Mouse (Mus musculus) brown adipose tissue, adult 24 weeks (tissue): ENCODE results near the gene Hp. TPM values are rescaled to one million over a fixed set of nuclear protein-coding genes. Genes with fewer than 3 reads are reported as not detected.

Source experiments
- H3K27ac ChIP-seq: fragments of 200-500 bp; replicated peaks from 2 replicates; pipeline ENCODE4 v1.5.1; 2012; ENCODE audit warnings: low read depth, mild to moderate bottlenecking, low read length
- H3K4me1 ChIP-seq: fragments of 200-500 bp; 2 replicates; pipeline ENCODE4 v1.6.1; 2012; ENCODE audit warnings: low read length, mixed read lengths; ENCODE audit not compliant: control insufficient read depth, insufficient read depth, insufficient read length
- H3K4me3 ChIP-seq: fragments of 200-500 bp; 2 replicates; pipeline ENCODE4 v1.5.1; 2012; ENCODE audit warnings: low read depth, mild to moderate bottlenecking, low read length, moderate library complexity; ENCODE audit not compliant: insufficient read depth
- polyA plus RNA-seq: library from polyadenylated mRNA; stranded (reverse); fragments of >200 nt; gene quantifications from 2 replicates; pipeline ENCODE4 v1.2.4, GENCODE M21; 2012; ENCODE audit not compliant: missing spikeins, insufficient read depth, insufficient read length

Gene Hp
- polyA plus RNA-seq, 1 experiment: 699 TPM

GRCm38 (mm10) chr8:109585652-109586051, 6.7 kb upstream of the Hp start:
- H3K4me3 ChIP-seq: no peak overlapping the region
- H3K27ac ChIP-seq: peak overlapping the region; percentile 94
- H3K4me1 ChIP-seq: peaks cover 3% of the 10 kb centered on the region

DNA sequence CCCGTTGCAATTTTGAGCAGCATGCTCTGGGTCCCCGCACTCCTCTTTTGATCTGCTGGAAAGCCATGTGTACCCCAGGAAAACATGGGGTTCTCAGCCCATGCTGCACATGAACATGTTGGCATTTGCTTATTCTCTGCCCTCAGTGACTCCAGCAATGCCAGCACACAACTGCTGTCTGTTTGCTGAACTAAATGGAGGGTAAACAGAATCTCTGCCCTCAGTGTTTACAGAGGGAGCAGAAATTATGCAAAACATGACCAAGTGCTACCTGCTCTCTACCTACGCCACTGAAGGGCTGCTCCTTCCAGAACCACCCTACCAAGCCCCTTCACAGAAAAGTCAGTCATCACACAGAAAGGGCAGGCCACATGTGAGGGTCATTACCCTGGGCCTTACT, 5.9 kb upstream of the Hp start:
- H3K4me3 ChIP-seq: no peak overlapping the region
- H3K4me1 ChIP-seq: peaks cover 3% of the 10 kb centered on the region
- H3K27ac ChIP-seq: peak overlapping the region; percentile 94

- Histone ChIP-seq H3K27ac (peak overlapping the region; percentile 94), H3K4me1 (peaks cover 6% of the 10 kb centered on the region), H3K4me3 (no peak overlapping the region)
Measured at GRCm38 (mm10) chr8:109584293-109584692, 5.3 kb upstream of the Hp start.

- Histone ChIP-seq H3K27ac (peak overlapping the region; percentile 74), H3K4me1 (peaks cover 5% of the 10 kb centered on the region; the same call in 1 of the 2 replicates), H3K4me3 (peak overlapping the region; percentile 55)
Measured at GRCm38 (mm10) chr8:109576311-109576710, 2.7 kb downstream of the Hp start.

- H3K4me3 ChIP-seq: no peak overlapping the region
- no peak overlapping the region for H3K27ac ChIP-seq
- peaks cover 4% of the 10 kb centered on the region; the same call in 1 of the 2 replicates for H3K4me1 ChIP-seq
Measured at GRCm38 (mm10) chr8:109571139-109571538, 7.8 kb downstream of the Hp start.

GRCm38 (mm10) chr8:109565498-109566333, 13.3 kb downstream of the Hp start, which contains the start of the genes Dhx38 and Txnl4b:
Dhx38 (minus strand) TSS chr8:109565861.
Txnl4b (plus strand) TSS chr8:109565892.
- peak within 1 kb of the TSS; percentile 81 for H3K4me3 ChIP-seq
- H3K4me1 ChIP-seq: peaks cover 4% of the 10 kb centered on the region; the same call in 1 of the 2 replicates
- H3K27ac ChIP-seq: peak within 1 kb of the TSS; percentile 91

DNA sequence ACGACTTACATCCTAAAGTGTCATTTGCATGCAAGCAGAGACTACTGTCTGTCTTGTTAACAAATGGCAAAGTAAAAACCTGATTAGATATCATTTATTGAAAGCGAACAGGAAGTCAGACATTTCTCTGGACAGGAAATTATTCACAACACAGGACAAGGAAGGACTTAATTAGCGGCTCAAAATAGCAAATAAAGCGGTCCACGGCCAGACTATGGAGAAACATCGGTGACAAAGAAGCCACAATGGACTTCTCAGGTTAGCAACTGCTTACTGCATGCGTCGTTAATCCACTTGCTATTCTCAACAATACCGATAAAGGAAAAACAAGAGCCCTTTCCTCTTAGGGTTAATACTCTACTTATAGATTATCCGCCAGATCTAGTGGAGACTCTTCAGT, 14.2 kb downstream of the Hp start:
- H3K27ac ChIP-seq: peak overlapping the region; percentile 91
- peak overlapping the region; percentile 74 for H3K4me3 ChIP-seq
- peaks cover 4% of the 10 kb centered on the region; the same call in 1 of the 2 replicates for H3K4me1 ChIP-seq

- peaks cover 4% of the 10 kb centered on the region; the same call in 1 of the 2 replicates for H3K4me1 ChIP-seq
- no peak overlapping the region for H3K27ac ChIP-seq
- no peak overlapping the region for H3K4me3 ChIP-seq
Measured at GRCm38 (mm10) chr8:109563881-109564280, 15.1 kb downstream of the Hp start.

GRCm38 (mm10) chr8:109551663-109552062, 27.3 kb downstream of the Hp start:
- Histone ChIP-seq H3K27ac (no peak overlapping the region), H3K4me1 (no peaks in the 10 kb centered on the region), H3K4me3 (no peak overlapping the region)

DNA sequence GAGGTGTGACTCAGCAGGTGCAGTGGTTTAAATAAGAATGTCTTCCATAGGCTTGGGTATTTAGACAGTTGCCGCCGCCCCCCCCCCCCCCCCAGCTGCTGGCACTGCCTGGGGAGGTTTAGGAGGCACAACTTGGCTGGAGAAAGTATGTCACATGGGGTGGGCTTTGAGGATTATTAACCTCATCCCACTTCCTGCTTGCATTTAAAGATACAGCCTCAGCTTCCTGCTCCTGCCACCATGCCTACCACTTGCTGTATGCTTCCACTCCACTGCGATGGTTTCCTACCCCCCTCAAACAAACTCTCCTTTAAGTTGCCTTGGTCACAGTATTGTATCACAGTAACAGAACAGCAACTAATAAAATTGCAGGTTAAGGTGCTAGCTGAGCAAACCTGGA, 34.9 kb downstream of the Hp start:
- Histone ChIP-seq H3K27ac (no peak overlapping the region), H3K4me3 (no peak overlapping the region), H3K4me1 (no peaks in the 10 kb centered on the region)

DNA sequence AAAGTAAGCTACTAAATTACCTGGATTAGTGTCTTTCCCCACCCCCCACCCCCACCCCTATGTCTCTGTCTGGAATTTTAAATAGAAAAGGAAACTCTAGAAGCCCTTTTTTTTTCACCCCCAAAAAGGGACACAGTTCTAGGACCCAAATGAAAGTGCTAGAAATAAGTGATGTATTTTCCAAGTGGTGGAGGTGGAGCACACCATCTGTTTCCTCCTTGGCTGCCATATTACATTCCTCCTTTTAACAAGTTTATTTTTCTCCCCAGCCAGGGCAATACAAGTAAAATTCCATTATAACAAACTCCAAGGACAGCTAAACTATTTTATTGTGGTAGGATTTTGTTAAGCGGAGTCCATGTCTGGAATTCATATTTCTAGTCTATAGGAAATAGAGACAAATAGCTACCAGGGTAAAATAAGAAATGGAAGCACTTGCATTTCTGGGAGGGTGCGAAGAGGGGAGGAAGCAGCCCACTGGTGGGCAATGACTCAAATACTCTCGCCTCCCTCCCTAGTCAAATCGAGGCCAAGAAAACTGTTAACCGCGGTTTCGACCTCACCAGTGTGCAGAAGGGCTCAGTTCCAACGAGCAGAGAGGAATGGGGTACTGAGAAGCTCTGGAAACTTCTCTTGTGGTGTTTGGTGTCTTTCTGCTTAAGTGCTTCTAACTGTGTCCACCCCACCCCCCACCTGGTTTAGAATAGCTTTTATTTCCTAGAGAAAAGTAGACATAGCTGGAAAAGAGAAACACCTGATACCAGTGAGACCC, 36.0 kb downstream of the Hp start:
- Histone ChIP-seq H3K4me1 (no peaks in the 10 kb centered on the region), H3K4me3 (no peak overlapping the region), H3K27ac (no peak overlapping the region)

GRCm38 (mm10) chr8:109542165-109542564, 36.8 kb downstream of the Hp start:
- H3K4me1 ChIP-seq: no peaks in the 10 kb centered on the region
- H3K4me3 ChIP-seq: no peak overlapping the region
- H3K27ac ChIP-seq: no peak overlapping the region

DNA sequence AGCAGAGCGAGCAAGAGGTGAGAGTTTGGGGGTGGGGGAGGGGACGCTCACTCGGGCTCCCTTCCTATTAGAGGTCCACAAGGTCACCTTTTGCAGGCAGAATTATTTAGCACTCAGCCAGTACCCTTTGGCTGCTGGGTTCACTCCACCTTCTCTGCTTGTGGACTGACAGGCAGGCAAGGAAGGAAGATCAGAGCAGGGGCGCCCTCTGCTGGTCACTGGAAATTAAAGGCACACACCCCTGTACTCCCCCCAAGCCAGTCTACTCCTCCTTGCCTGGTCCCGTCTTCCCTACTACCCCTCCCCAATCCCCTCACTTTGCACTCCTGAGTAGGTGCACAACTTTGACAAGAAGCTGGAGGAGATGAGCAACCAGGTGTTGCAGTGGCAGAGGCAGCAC, 42.3 kb downstream of the Hp start:
- no peak overlapping the region for H3K4me3 ChIP-seq
- H3K27ac ChIP-seq: no peak overlapping the region
- no peaks in the 10 kb centered on the region for H3K4me1 ChIP-seq

GRCm38 (mm10) chr8:109535140-109535990, 43.6 kb downstream of the Hp start:
- H3K4me1 ChIP-seq: no peaks in the 10 kb centered on the region
- H3K4me3 ChIP-seq: no peak overlapping the region
- no peak overlapping the region for H3K27ac ChIP-seq
